Mouse (Mus musculus): Measurements from ENCODE around the gene H2afy.

- TF ChIP-seq CTCF (IDR thresholded peaks at IDR 0.05; ENCODE audit: control insufficient read depth, insufficient read depth, insufficient replicate concordance, low read depth, low read length) = no peak
- TF ChIP-seq POLR2A (IDR thresholded peaks at IDR 0.05; ENCODE audit: control insufficient read depth, low read depth, low read length) = no peak
Observed at GRCm38 (mm10) chr13:56050246-56050645, 85.9 kb downstream of the H2afy start.
